Mouse (Mus musculus): ENCODE measurements around the gene Adam12.

The Adam12 gene

GRCm38 (mm10) chr7:134009157-134009556 lies 222.8 kb downstream of the Adam12 start:
- DNase-seq (ENCODE audit: low read depth, low spot score): no peak

- DNase-seq (ENCODE audit: low read depth, low spot score): no peak
Observed at GRCm38 (mm10) chr7:134007942-134008361, 224.0 kb downstream of the Adam12 start.

GRCm38 (mm10) chr7:134001581-134001980 lies 230.4 kb downstream of the Adam12 start:
- DNase-seq (ENCODE audit: low read depth, low spot score): no peak

GRCm38 (mm10) chr7:133990930-133991329 lies 241.0 kb downstream of the Adam12 start:
- DNase-seq (ENCODE audit: low read depth, low spot score): no peak

- no peak for DNase-seq (ENCODE audit: low read depth, low spot score)
Observed at GRCm38 (mm10) chr7:133988356-133988755, 243.6 kb downstream of the Adam12 start.

- no peak for DNase-seq (ENCODE audit: low read depth, low spot score)
Observed at GRCm38 (mm10) chr7:133986201-133986600, 245.7 kb downstream of the Adam12 start.

- DNase-seq (ENCODE audit: low read depth, low spot score): no peak
Observed at GRCm38 (mm10) chr7:133985648-133986047, 246.3 kb downstream of the Adam12 start.

- DNase-seq (ENCODE audit: low read depth, low spot score): no peak
Observed at GRCm38 (mm10) chr7:133976388-133977122, 255.4 kb downstream of the Adam12 start.

GRCm38 (mm10) chr7:133971086-133971485 lies 260.9 kb downstream of the Adam12 start:
- DNase-seq (ENCODE audit: low read depth, low spot score): no peak

GRCm38 (mm10) chr7:133970407-133970806 lies 261.5 kb downstream of the Adam12 start:
- no peak for DNase-seq (ENCODE audit: low read depth, low spot score)

- DNase-seq (ENCODE audit: low read depth, low spot score): no peak
Observed at GRCm38 (mm10) chr7:133967906-133968305, 264.0 kb downstream of the Adam12 start.

GRCm38 (mm10) chr7:133963501-133963900 lies 268.4 kb downstream of the Adam12 start:
- no peak for DNase-seq (ENCODE audit: low read depth, low spot score)

GRCm38 (mm10) chr7:133959200-133959599 lies 272.7 kb downstream of the Adam12 start:
- no peak for DNase-seq (ENCODE audit: low read depth, low spot score)

- no peak for DNase-seq (ENCODE audit: low read depth, low spot score)
Observed at GRCm38 (mm10) chr7:133957873-133958272, 274.1 kb downstream of the Adam12 start.

- no peak for DNase-seq (ENCODE audit: low read depth, low spot score)
Observed at GRCm38 (mm10) chr7:133954111-133955091, 277.5 kb downstream of the Adam12 start.

- no peak for DNase-seq (ENCODE audit: low read depth, low spot score)
Observed at GRCm38 (mm10) chr7:133951777-133952545, 280.0 kb downstream of the Adam12 start.

GRCm38 (mm10) chr7:133947360-133947759 lies 284.6 kb downstream of the Adam12 start:
- DNase-seq (ENCODE audit: low read depth, low spot score): no peak

- no peak for DNase-seq (ENCODE audit: low read depth, low spot score)
Observed at GRCm38 (mm10) chr7:133946757-133947345, 285.1 kb downstream of the Adam12 start.

- no peak for DNase-seq (ENCODE audit: low read depth, low spot score)
Observed at GRCm38 (mm10) chr7:133946113-133946512, 285.8 kb downstream of the Adam12 start.

GRCm38 (mm10) chr7:133940405-133940804 lies 291.5 kb downstream of the Adam12 start:
- DNase-seq (ENCODE audit: low read depth, low spot score): no peak

GRCm38 (mm10) chr7:133937473-133937872 lies 294.5 kb downstream of the Adam12 start:
- DNase-seq (ENCODE audit: low read depth, low spot score): no peak
